Mouse (Mus musculus): ENCODE measurements at regions not wholly inside any gene's neighbourhood (a gene's known extent, or its start where the extent isn't known, plus 50 kb on each side); places are given as distances from the start of the nearest gene placed in this dataset.

- TF ChIP-seq GATA1 (IDR thresholded peaks at IDR 0.05; ENCODE audit: low read depth, low read length) = no peak
- no peak for TF ChIP-seq NRF1 (IDR thresholded peaks at IDR 0.05; ENCODE audit: insufficient read depth, low read depth, low read length, poor library complexity, severe bottlenecking)
- TF ChIP-seq MAX (IDR thresholded peaks at IDR 0.05; ENCODE audit: low read length) = no peak
- TF ChIP-seq CTCF (IDR thresholded peaks at IDR 0.05 in 2 of 3, conservative IDR thresholded peaks at IDR 0.05 in 1 of 3; ENCODE audit: control insufficient read depth in 1 of 3, insufficient read depth in 1 of 3, low read depth in 2 of 3, low read length in 3 of 3, poor library complexity in 1 of 3, severe bottlenecking in 1 of 3) = no peak
- no peak for TF ChIP-seq USF1 (IDR thresholded peaks at IDR 0.05; ENCODE audit: low read depth, low read length)
- TF ChIP-seq TCF12 (IDR thresholded peaks at IDR 0.05; ENCODE audit: low read depth, low read length) = no peak
- no peak for TF ChIP-seq MEF2A (IDR thresholded peaks at IDR 0.05; ENCODE audit: extremely low read depth, insufficient replicate concordance, low read depth, low read length, poor library complexity, severe bottlenecking)
- TF ChIP-seq MAFK (IDR thresholded peaks at IDR 0.05; ENCODE audit: borderline replicate concordance, low read depth, low read length) = no peak
- TF ChIP-seq EP300 (IDR thresholded peaks at IDR 0.05; ENCODE audit: low read depth in 1 of 2, low read length in 2 of 2) = no peak
- TF ChIP-seq ETS1 (IDR thresholded peaks at IDR 0.05; ENCODE audit: low read depth, low read length) = no peak
- no peak for TF ChIP-seq TAL1 (IDR thresholded peaks at IDR 0.05; ENCODE audit: low read length)
- no peak for TF ChIP-seq POLR2A (IDR thresholded peaks at IDR 0.05; ENCODE audit: control insufficient read depth in 1 of 2, insufficient read depth in 1 of 2, low read depth in 1 of 2, low read length in 2 of 2, poor library complexity in 1 of 2)
- TF ChIP-seq MXI1 (IDR thresholded peaks at IDR 0.05; ENCODE audit: low read depth, low read length) = no peak
Observed at GRCm38 (mm10) chr14:97170841-97171240, 651.9 kb upstream of the Klhl1 start.

All from MEL (cell line).